Mouse (Mus musculus) heart, postnatal 14 days (tissue): Measurements from ENCODE around the gene Lrch3. TPM values are rescaled to one million over a fixed set of nuclear protein-coding genes. Genes with fewer than 3 reads are reported as not detected.
"Not testable (repeated sequence)": the region's sequence is repeated elsewhere in the genome, so short reads cannot be mapped to it uniquely, and the experiment has no call there.

ENCODE experiments used
- DNase-seq, 2 experiments: peaks; one replicate each; pipeline ENCODE4 v3.0.0; 2021 to 2022
- intact Hi-C: fragments of 180-260 bp; cut with DNase I; formaldehyde crosslinking; loops from one replicate; pipeline ENCODE4 v1.15.1; 2025
- total RNA-seq, 2 experiments: library from RNA; stranded (reverse); gene quantifications; 2 replicates each; pipeline ENCODE4 v1.2.3; 2021

Gene Lrch3
- total RNA-seq, 2 experiments from 2014 or later, result 28.2 to 29.2 TPM

DNA sequence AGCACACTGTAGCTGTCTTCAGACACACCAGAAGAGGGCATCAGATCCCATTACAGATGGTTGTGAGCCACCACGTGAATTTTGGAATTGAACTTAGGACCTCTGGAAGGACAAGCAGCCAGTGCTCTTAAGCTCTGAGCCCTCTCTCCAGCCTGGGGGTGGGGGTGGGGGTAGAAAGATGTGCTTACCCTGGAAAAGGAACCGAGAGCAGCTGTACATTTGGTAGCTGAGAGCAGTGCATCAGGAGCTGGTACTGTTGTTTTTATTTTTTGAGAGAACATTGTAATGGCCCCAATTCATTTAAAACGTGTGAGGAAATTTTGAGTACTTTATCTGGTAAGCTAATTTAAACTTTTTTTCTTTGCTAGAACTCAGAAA, 11.9 kb upstream of the Lrch3 start:
- DNase-seq, result no peak
- intact Hi-C loops, result no loop called here

- intact Hi-C loops, result no loop called here
Measured at GRCm38 (mm10) chr16:32906186-32906585, 7.7 kb upstream of the Lrch3 start.

DNA sequence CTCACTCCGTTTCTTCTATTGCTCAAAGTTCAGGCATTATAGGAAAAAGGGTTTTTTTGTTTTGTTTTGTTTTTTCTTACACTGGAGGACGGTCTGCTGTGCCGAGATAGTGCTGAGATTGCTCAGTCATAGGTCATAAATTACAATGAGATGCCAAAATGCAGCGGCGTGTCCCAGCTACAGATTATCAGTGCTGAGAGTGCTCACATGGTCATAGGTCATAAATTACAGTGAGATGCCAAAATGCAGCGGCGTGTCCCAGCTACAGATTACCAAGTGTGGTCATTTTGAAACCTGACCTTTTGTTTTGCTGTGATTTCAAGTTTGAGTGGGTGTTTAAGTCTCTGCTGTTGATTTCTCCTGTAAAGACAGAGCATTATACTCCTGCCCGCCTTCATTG, 7.2 kb upstream of the Lrch3 start:
- no peak for DNase-seq
- intact Hi-C loops, result no loop called here

More at GRCm38 (mm10) chr16:32906186-32906585, 7.7 kb upstream of the Lrch3 start:
- no peak for DNase-seq

DNA sequence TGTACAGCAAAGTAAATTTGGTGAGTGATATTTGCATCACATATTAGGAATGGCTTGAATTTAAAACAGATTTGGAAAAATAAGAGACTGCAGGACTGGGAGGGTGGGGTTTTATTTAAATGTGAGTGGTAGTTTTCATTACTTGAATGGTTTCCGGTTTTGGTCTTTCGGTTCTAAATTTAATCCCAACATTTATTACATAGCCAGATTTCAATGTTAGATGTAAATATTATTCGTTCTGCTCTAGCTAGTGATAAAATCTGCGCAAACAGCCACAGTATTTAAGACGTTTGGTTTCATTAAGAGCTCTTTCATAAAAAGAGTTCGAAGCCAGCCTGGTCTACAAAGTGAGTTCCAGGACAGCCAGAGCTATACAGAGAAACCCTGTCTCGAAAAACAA, 688 bp upstream of the Lrch3 start:
- intact Hi-C loops, result no loop called here
- DNase-seq, result no peak

- no peak for DNase-seq
- intact Hi-C loops, result loop anchor here (5.0 kb wide), 1 partner anchor 47 kb away; no protein-coding TSS in a partner anchor
Measured at GRCm38 (mm10) chr16:32915292-32916068, 1.6 kb downstream of the Lrch3 start.

DNA sequence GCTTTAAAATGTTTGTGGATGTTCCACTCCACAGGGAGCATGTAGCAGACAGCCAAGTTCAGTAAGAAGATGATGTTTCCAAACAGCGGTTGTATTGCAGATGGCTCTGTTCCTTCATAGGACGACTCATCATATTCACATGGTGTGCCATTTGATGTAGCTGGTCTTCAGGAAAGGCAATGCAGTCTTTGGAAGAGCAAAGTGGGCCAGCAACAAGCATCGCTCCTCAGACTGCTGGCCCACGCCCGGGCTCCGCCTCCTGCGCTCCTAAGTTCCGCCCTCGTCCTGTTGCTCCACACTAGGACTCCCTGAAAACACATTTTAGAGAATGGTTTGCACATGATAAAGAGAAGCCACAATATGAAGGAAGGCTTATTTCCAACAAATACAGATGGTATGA, 12.7 kb downstream of the Lrch3 start:
- intact Hi-C loops, DNase-seq: not testable (repeated sequence)

GRCm38 (mm10) chr16:32927044-32927443, 13.1 kb downstream of the Lrch3 start:
- intact Hi-C loops, result no loop called here
- no peak for DNase-seq

- DNase-seq, result no peak
- intact Hi-C loops, result no loop called here
Measured at GRCm38 (mm10) chr16:32929918-32930317, 16.0 kb downstream of the Lrch3 start.

DNA sequence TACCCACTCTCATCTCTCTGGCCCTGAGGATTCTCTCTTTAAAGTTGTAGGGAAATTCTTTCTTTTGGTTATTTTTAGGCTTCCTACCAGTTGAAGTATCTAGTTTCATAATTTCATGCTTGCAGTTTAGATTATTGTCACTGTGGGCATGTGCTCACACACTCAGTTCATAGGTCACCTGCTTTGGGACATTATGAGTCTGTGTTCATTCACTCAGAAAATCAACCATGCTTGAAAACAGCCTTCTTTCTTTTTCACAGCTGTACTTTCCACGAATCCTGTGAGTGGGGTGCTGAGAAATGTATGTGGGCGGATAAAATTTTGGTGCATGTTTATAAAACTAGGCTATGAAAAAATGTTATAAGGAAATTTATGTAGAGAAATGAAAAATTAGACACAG, 20.6 kb downstream of the Lrch3 start:
- intact Hi-C loops, result no loop called here
- no peak for DNase-seq

- intact Hi-C loops, result no loop called here
- no peak for DNase-seq
Measured at GRCm38 (mm10) chr16:32935088-32935487, 21.2 kb downstream of the Lrch3 start.

DNA sequence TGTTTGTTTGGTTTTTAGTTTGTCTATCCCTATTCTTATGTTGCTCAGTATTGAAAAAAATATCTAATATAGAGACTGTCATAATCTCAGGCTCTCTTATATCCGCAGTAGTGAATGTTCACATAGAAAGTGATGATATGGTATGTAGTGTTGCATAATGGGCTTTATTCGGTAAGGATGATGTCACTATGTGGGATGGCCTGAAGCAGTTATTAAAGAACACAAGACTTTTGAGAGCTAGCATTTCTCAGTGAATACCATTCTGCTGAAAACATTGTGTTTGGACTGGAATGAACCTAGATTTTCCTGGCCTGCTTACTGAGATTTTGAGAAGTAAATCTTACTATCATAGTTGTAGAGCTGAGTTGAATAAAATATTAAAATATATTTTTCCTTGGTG, 23.5 kb downstream of the Lrch3 start:
- no peak for DNase-seq
- intact Hi-C loops, result no loop called here

- intact Hi-C loops, result not testable (repeated sequence)
- peak; percentile 34 to 48 for DNase-seq
Measured at GRCm38 (mm10) chr16:32939301-32939700, 25.4 kb downstream of the Lrch3 start.

DNA sequence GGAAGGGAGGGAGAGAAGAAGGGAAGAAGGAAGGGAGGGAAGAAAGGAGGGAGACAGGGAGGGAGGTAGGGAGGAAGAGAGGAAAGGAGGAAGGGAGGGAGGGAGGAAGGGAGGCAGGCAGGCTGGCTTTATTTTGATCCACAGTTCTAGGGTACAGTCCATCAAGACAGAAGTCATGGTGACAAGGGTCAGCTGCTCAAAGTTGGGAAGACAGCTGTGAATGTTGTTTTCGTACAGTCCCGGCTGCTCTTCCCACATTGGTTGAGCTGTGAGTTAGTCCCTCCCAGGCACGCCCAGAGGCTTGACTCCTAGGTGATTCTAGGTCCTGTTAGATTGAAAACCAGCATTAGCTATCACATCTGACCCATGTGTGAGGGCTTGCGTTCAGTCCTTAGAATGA, 25.8 kb downstream of the Lrch3 start:
- peak in 1 of 2 experiments; percentile 14 for DNase-seq
- intact Hi-C loops, result not testable (repeated sequence)

DNA sequence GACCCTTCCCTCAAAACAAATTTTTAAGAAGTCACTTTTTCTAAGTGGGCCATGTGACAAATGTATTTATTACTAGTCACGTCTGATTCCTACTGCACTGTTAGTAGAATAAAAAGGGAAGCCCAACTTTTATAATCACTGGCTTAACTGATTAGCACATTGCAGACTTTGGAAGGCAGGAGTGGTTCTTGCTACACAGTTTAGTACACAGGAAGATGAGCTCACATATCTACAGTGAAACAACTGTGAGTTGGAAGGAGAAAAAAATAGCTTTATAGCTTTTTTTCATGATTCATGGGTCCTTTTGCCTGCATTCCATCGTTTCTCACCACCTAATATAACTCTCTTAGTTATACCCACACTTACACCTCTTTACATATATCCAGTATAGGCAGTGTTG, 27.3 kb downstream of the Lrch3 start:
- DNase-seq, intact Hi-C loops: not testable (repeated sequence)

DNA sequence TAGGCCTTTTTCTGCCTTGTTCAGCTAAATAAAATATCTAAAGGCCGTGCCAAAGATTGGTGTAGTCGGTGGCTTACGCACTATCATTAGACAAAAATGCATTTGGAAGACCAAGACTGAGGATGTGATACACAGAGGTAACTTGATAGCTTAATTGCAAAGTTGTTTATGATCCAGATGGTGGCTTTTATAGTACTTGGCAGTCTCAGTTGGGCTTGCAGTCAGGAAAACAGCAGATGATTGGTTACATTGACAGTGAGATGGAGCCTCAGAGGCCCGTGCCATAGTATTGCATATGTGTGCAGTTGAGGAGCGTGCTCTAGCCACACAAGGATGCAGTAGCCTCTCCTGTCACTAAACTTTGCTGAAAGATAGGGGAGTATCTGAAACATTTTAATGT, 28.8 kb downstream of the Lrch3 start:
- intact Hi-C loops, result no loop called here
- DNase-seq, result no peak

GRCm38 (mm10) chr16:32945379-32945778, 31.5 kb downstream of the Lrch3 start:
- no peak for DNase-seq
- intact Hi-C loops, result no loop called here

DNA sequence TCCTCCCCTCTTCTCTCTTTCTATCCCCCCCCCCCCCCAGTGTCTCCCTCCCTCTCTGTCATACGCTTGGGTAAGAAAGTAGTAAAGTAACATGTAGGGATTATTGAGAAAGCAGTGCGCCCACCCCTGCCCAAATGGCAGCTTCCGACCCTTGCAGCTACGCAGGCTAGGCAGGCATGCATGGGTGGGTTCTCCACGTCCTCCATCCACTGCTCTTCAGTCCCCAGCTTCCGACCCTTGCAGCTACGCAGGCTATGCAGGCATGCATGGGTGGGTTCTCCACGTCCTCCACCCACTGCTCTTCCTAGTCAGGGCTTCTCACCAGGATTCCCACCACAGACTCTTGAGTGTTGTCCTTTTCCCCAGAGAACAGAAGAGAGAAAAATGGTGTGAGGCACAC, 34.1 kb downstream of the Lrch3 start:
- no peak for DNase-seq
- intact Hi-C loops, result no loop called here

- intact Hi-C loops, result no loop called here
- DNase-seq, result no peak
Measured at GRCm38 (mm10) chr16:32948656-32949055, 34.8 kb downstream of the Lrch3 start.

GRCm38 (mm10) chr16:32949281-32949680, 35.4 kb downstream of the Lrch3 start:
- intact Hi-C loops, result no loop called here

DNA sequence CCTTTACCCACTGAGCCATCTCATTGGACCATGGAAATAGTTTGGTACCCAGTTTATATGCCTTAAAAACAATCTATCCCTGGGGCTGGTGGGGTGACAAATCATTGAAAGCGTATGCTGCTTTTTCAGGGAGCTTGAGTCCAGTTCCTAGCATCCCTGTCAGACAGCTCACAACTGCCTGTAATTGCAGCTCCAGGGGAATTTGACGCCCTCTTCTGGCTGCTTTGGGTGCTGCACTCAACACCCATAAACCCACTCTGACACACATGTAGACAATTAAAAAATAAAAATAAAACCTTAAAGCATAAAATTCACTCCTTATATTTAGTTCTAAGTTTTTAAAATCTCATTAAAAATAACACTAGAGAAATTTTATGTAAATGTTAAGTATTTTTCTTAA, 37.2 kb downstream of the Lrch3 start:
- DNase-seq, result no peak
- intact Hi-C loops, result no loop called here

More at GRCm38 (mm10) chr16:32949281-32949680, 35.4 kb downstream of the Lrch3 start:
- no peak for DNase-seq

DNA sequence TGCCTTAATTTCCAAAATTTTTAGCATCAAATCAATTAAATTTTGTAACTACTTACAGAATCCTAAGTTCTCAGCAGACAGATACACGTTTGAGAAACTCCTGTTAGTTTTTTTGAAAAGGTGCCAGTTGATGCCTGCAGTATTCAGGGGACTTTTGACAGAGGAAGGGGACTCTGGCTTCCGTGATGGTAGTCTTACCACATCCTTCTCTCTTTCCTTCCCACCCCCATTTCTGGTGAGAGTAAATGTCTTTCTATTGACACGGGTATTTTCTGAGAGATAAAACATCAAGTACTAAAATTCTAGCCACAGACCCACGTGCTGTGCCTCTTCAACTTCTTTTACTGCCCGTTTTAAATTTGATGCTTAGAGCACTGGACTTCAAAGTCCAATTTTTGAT, 39.9 kb downstream of the Lrch3 start:
- no peak for DNase-seq
- intact Hi-C loops, result no loop called here

- intact Hi-C loops, result no loop called here
- DNase-seq, result no peak
Measured at GRCm38 (mm10) chr16:32954304-32954703, 40.4 kb downstream of the Lrch3 start.

DNA sequence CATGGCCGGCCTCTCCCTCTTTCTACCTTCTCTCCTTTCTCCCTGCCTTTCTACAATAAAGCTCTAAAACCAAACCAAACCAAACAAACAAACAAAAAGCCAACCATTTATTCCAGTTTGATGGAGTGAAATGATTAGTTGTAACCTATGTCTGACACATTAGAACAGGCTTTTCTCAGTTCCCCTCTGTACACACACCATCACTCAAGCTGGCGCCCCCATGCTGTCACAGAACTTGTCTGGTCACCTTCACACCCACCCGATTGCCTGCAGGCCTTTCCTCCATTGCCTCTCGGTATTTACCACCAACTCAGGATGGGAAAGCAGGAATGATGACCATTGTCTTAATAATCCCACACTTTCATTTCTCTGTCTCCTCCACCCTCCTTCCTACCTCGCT, 43.0 kb downstream of the Lrch3 start:
- intact Hi-C loops, result no loop called here
- DNase-seq, result no peak
